Mouse (Mus musculus): Measurements from ENCODE around the gene Cntnap5c. TPM values are rescaled to one million over a fixed set of nuclear protein-coding genes. Genes with fewer than 3 reads are reported as not detected.

Gene Cntnap5c
- polyA plus RNA-seq, 1 experiment from 2014 or later: not detected

DNA sequence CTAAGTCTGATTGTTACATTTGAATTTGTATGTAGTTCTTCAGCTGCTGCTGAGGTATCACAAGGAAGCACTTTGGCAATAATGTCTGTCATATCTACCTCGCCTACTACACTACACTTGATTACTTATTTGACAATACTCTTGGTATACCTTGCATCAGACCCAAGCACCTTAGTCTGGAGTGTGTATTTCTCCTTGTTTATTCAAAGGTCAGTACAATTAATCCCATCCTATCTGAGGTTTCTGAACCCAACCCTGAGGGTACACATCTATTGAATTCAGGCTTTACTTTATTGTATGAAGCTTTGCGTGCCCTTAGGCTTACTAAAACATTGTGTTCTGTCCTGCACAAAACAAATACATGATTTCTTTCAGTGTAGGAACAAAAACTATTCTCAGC lies 235.1 kb downstream of the Cntnap5c start:
- no peaks in the 10 kb centered on the region for H3K4me1 ChIP-seq (replicated peaks)
- H3K27ac ChIP-seq: no peak overlapping the region
- no peaks in the 10 kb centered on the region for H3K27me3 ChIP-seq
- WGBS: 69% methylated on average over 2 of the region's 2 CpGs
- no peak overlapping the region for H3K9ac ChIP-seq
- no peak overlapping the region for H3K4me2 ChIP-seq
- H3K9me3 ChIP-seq (replicated peaks): no peaks in the 10 kb centered on the region
- no peaks in the 10 kb centered on the region for H3K36me3 ChIP-seq
- no peak overlapping the region for H3K4me3 ChIP-seq
- no peak for ATAC-seq (replicated peaks; ENCODE audit: insufficient number of reproducible peaks, insufficient read depth, low FRiP score, low read depth)

DNA sequence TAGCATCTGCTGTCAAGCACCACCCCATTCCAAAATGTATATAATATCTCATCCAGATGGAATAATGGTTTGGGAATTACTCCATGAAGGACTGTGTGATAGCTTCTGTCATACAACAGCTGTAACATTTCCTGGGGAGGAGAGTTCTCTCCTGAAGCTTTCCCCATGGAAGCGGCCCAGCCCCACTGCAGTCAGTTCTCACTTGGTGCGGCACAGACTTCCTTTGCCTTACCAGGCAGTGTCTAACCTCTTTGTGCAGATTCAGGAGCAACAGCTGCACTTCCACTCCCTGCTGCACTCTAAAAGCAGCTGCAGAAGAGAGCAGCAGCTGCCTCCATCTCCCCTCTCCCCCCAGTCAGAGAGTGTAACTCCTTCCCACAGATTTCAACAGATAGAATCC lies 271.8 kb downstream of the Cntnap5c start:
- no peak for ATAC-seq (replicated peaks; ENCODE audit: insufficient number of reproducible peaks, insufficient read depth, low FRiP score, low read depth)

DNA sequence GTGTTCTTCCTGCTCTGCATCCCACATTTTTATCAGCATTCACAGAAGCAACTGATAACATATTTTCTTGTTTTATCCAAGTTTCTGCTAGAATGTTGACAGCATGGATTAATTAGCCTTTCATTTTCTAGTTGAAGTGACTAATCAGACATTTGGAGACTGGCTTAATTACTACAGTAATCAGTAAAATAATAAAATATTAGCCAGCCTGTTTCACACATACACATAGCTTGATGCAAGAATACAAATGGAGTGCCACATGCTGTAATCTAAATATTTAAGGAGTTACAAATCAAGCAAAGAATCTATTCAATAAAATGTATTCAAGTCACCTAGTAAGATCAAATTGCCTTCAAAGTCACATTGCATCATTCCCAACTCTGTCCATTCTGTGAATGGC lies 275.8 kb downstream of the Cntnap5c start:
- no peak for ATAC-seq (replicated peaks; ENCODE audit: insufficient number of reproducible peaks, insufficient read depth, low FRiP score, low read depth)
- Histone ChIP-seq H3K9me3 (replicated peaks) (no peaks in the 10 kb centered on the region), H3K9ac (no peak overlapping the region), H3K27ac (no peak overlapping the region), H3K27me3 (no peaks in the 10 kb centered on the region), H3K36me3 (no peaks in the 10 kb centered on the region), H3K4me1 (replicated peaks) (no peaks in the 10 kb centered on the region), H3K4me3 (no peak overlapping the region), H3K4me2 (no peak overlapping the region)

More for the DNA sequence above, 271.8 kb downstream of the Cntnap5c start:
- Histone ChIP-seq H3K36me3 (no peaks in the 10 kb centered on the region), H3K4me3 (no peak overlapping the region), H3K9ac (no peak overlapping the region), H3K4me1 (replicated peaks) (no peaks in the 10 kb centered on the region), H3K27me3 (no peaks in the 10 kb centered on the region), H3K9me3 (replicated peaks) (no peaks in the 10 kb centered on the region), H3K27ac (no peak overlapping the region), H3K4me2 (no peak overlapping the region)
- 54% methylated on average over 2 of the region's 2 CpGs for WGBS

GRCm38 (mm10) chr17:58069912-58070311 lies 300.5 kb downstream of the Cntnap5c start:
- H3K27ac ChIP-seq: no peak overlapping the region
- no peak for ATAC-seq (replicated peaks; ENCODE audit: insufficient number of reproducible peaks, insufficient read depth, low FRiP score, low read depth)
- 63% methylated on average over 7 of the region's 7 CpGs for WGBS
- H3K9ac ChIP-seq: no peak overlapping the region
- H3K4me1 ChIP-seq (replicated peaks): no peaks in the 10 kb centered on the region
- H3K36me3 ChIP-seq: no peaks in the 10 kb centered on the region
- H3K4me2 ChIP-seq: no peak overlapping the region
- H3K27me3 ChIP-seq: no peaks in the 10 kb centered on the region
- H3K9me3 ChIP-seq (replicated peaks): no peaks in the 10 kb centered on the region
- H3K4me3 ChIP-seq: no peak overlapping the region

- Histone ChIP-seq H3K4me1 (replicated peaks) (no peaks in the 10 kb centered on the region), H3K9ac (no peak overlapping the region), H3K4me2 (no peak overlapping the region), H3K27me3 (no peaks in the 10 kb centered on the region), H3K27ac (no peak overlapping the region), H3K36me3 (no peaks in the 10 kb centered on the region), H3K4me3 (no peak overlapping the region), H3K9me3 (replicated peaks) (no peaks in the 10 kb centered on the region)
- WGBS: 78% methylated on average over 1 of the region's 1 CpGs
- ATAC-seq (replicated peaks; ENCODE audit: insufficient number of reproducible peaks, insufficient read depth, low FRiP score, low read depth): no peak
These were observed 313.3 kb downstream of the Cntnap5c start for GRCm38 (mm10) chr17:58082676-58083075.

DNA sequence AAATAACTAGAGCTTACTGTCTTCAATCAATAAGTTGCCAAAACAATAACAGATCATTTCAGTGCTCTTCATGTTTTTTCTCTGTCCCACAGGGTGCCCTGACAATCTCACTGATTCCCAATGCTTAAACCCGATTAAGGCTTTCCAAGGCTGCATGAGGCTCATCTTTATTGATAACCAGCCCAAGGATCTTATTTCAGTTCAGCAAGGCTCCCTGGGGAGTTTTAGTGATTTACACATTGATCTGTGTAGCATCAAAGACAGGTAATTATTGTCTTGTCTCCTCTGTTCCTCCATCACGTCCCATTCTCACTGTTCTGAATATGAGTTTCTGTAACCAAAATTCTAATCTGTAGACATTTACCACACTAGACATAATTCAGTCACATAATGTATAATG lies 335.1 kb downstream of the Cntnap5c start:
- 70% methylated on average over 2 of the region's 2 CpGs for WGBS

DNA sequence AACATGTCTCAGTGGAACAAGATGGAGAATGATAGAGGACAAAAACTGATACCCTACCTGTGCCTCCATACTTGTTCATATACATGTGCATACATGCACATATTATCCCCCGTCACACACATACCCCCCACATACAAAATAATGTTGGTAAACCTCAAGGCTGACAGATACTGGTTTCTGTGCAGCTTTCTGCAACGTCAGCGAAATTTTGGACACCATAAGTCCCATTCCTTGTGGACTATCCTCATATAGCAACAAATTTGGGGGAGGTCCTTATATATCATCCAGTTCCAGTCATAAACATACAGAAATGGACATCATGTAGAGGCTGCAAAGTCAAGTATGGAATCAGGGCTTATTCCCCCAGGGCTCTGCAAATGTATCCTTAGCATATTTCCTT lies 338.5 kb downstream of the Cntnap5c start:
- no peaks in the 10 kb centered on the region for H3K4me1 ChIP-seq (replicated peaks)
- WGBS: 79% methylated on average over 3 of the region's 3 CpGs
- H3K27ac ChIP-seq: no peak overlapping the region
- H3K27me3 ChIP-seq: no peaks in the 10 kb centered on the region
- H3K9me3 ChIP-seq (replicated peaks): no peaks in the 10 kb centered on the region
- no peak overlapping the region for H3K9ac ChIP-seq
- H3K36me3 ChIP-seq: no peaks in the 10 kb centered on the region
- H3K4me3 ChIP-seq: no peak overlapping the region
- H3K4me2 ChIP-seq: no peak overlapping the region
- no peak for ATAC-seq (replicated peaks; ENCODE audit: insufficient number of reproducible peaks, insufficient read depth, low FRiP score, low read depth)

More for the DNA sequence above, 335.1 kb downstream of the Cntnap5c start:
- Histone ChIP-seq H3K4me3 (no peak overlapping the region), H3K27me3 (no peaks in the 10 kb centered on the region), H3K27ac (no peak overlapping the region), H3K36me3 (no peaks in the 10 kb centered on the region), H3K9me3 (replicated peaks) (no peaks in the 10 kb centered on the region), H3K4me1 (replicated peaks) (no peaks in the 10 kb centered on the region), H3K9ac (no peak overlapping the region), H3K4me2 (no peak overlapping the region)
- no peak for ATAC-seq (replicated peaks; ENCODE audit: insufficient number of reproducible peaks, insufficient read depth, low FRiP score, low read depth)

DNA sequence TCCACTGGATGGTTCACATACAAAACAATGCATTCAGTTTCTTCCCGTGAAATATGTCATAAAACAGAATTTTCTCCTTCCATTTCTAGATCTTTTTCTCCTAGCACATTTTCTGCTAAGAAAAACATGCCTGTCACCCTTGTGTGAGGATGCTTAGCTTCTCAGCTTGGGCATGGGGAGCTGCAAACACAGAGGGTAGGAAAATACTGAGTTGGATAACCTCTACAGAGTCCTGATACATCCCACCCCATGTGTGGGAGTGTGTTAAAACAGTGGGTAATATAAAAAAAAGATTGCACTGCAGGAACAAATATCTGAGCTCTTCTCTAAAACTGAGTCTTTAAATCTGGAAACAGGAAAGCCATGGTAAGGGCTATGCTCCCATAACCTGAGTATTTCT lies 339.0 kb downstream of the Cntnap5c start:
- no peaks in the 10 kb centered on the region for H3K9me3 ChIP-seq (replicated peaks)
- H3K27ac ChIP-seq: no peak overlapping the region
- no peak overlapping the region for H3K4me3 ChIP-seq
- no peaks in the 10 kb centered on the region for H3K36me3 ChIP-seq
- no peaks in the 10 kb centered on the region for H3K27me3 ChIP-seq
- no peak overlapping the region for H3K4me2 ChIP-seq
- H3K9ac ChIP-seq: no peak overlapping the region
- H3K4me1 ChIP-seq (replicated peaks): no peaks in the 10 kb centered on the region
- WGBS: 55% methylated on average over 1 of the region's 1 CpGs
- no peak for ATAC-seq (replicated peaks; ENCODE audit: insufficient number of reproducible peaks, insufficient read depth, low FRiP score, low read depth)

DNA sequence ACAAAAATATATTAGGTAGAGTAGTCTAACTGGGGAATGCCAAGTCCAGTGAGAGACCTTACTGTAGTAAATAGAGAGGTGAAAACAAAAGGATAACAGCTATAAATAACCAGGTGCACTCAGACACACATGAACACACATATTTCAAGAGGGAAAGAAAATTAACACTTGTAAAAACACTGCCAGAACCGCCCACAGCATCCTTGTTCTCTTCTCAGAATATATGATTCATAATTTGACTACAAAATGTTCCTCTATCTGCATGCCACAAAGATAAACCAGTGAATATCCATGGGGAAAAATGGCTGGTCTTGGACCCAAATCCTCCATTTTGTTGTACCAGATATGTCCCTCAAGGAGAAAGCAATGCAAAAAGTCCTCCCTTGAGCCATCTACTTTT lies 417.8 kb downstream of the Cntnap5c start:
- WGBS: 61% methylated on average over 1 of the region's 1 CpGs

GRCm38 (mm10) chr17:58201148-58201547 lies 431.8 kb downstream of the Cntnap5c start:
- 80% methylated on average over 2 of the region's 2 CpGs for WGBS

More for the DNA sequence above, 417.8 kb downstream of the Cntnap5c start:
- H3K4me2 ChIP-seq: no peak overlapping the region
- no peak overlapping the region for H3K9ac ChIP-seq
- no peak overlapping the region for H3K4me3 ChIP-seq
- H3K36me3 ChIP-seq: no peaks in the 10 kb centered on the region
- H3K9me3 ChIP-seq (replicated peaks): no peaks in the 10 kb centered on the region
- no peak for ATAC-seq (replicated peaks; ENCODE audit: insufficient number of reproducible peaks, insufficient read depth, low FRiP score, low read depth)
- no peaks in the 10 kb centered on the region for H3K4me1 ChIP-seq (replicated peaks)
- no peak overlapping the region for H3K27ac ChIP-seq
- H3K27me3 ChIP-seq: no peaks in the 10 kb centered on the region

DNA sequence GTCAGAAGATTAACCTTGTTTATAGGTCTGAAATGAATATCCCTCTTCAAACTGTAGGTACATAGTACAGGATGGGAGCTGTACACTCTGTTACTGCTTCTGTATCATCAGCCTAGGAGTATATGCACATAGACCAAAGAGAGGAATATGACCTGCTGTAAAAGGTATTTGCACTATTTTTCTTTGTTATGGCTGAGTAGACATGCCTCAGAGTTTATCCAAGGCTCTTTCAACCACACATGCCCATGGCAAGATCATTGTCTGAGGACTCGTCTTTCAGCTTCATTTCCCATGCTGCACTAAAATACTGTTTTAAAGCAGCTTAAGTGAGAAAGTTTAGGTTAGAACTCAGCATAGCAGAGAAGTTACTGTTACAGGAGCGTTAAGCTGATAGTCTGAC lies 498.7 kb downstream of the Cntnap5c start:
- Histone ChIP-seq H3K27ac (no peak overlapping the region), H3K27me3 (no peaks in the 10 kb centered on the region), H3K9me3 (replicated peaks) (no peaks in the 10 kb centered on the region), H3K36me3 (no peaks in the 10 kb centered on the region), H3K4me3 (no peak overlapping the region), H3K9ac (no peak overlapping the region), H3K4me2 (no peak overlapping the region), H3K4me1 (replicated peaks) (no peaks in the 10 kb centered on the region)
- WGBS: 72% methylated on average over 2 of the region's 2 CpGs
- no peak for ATAC-seq (replicated peaks; ENCODE audit: insufficient number of reproducible peaks, insufficient read depth, low FRiP score, low read depth)

More at GRCm38 (mm10) chr17:58201148-58201547, 431.8 kb downstream of the Cntnap5c start:
- Histone ChIP-seq H3K27me3 (no peaks in the 10 kb centered on the region), H3K9me3 (replicated peaks) (no peaks in the 10 kb centered on the region), H3K4me1 (replicated peaks) (no peaks in the 10 kb centered on the region), H3K4me3 (no peak overlapping the region), H3K9ac (no peak overlapping the region), H3K27ac (no peak overlapping the region), H3K4me2 (no peak overlapping the region), H3K36me3 (no peaks in the 10 kb centered on the region)
- ATAC-seq (replicated peaks; ENCODE audit: insufficient number of reproducible peaks, insufficient read depth, low FRiP score, low read depth): no peak

DNA sequence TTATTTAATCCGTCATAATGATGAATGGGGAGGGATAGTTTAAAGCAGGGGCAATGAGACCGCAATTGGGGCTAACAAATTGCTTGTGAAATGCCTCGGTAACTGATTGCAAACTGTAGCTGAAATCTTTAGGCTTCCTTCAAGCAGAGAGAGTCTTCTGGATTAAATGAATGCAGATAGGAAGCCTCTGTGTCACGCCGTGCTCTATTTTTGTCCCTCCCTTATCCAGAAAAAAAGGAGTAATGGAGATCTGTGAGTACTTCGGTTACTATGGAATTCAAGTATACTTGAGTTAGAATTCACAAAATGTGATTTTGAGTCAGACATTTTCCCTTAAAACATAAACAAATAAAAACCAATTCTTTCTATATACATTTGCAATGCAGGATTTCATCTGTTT lies 581.9 kb downstream of the Cntnap5c start:
- H3K4me3 ChIP-seq: no peak overlapping the region
- no peak overlapping the region for H3K4me2 ChIP-seq
- H3K36me3 ChIP-seq: no peaks in the 10 kb centered on the region
- ATAC-seq (replicated peaks; ENCODE audit: insufficient number of reproducible peaks, insufficient read depth, low FRiP score, low read depth): no peak
- WGBS: 53% methylated on average over 6 of the region's 6 CpGs
- no peaks in the 10 kb centered on the region for H3K27me3 ChIP-seq
- H3K9ac ChIP-seq: no peak overlapping the region
- no peak overlapping the region for H3K27ac ChIP-seq
- no peaks in the 10 kb centered on the region for H3K4me1 ChIP-seq (replicated peaks)
- no peaks in the 10 kb centered on the region for H3K9me3 ChIP-seq (replicated peaks)

All from heart, embryonic 15.5 days (tissue).